Mouse (Mus musculus) liver, postnatal 0 days (tissue): ENCODE results near the gene Gm9913.

ENCODE experiments used
- CTCF ChIP-seq: sonication (generic); IDR thresholded peaks from 2 replicates; pipeline ENCODE4 v1.5.1; 2016; ENCODE audit warnings: antibody characterized with exemption, low read depth
- EP300 ChIP-seq: IDR thresholded peaks from 2 replicates; pipeline ENCODE4 v1.6.1; 2016; ENCODE audit warnings: antibody characterized with exemption, low read depth, mild to moderate bottlenecking

DNA sequence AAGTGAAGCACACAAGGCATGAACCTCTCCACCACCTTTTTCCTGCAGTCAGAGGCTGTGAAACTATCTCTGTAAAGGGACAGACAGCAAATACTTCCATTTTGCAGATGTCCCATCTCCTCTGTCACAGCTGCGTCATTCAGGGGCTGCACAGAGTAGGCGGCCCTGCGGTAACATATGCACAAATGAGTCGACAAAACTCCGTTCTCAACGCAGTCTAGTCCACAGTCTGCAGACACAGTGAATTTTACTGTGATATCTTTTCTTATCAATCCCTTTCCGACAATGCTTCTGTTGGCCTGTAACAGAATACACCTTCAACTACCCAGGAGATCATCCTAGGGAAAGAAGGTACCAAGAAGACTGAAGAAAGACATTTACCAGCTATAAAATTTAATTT lies 6.7 kb upstream of the Gm9913 start:
- no peak for TF ChIP-seq CTCF
- no peak for TF ChIP-seq EP300
